Mouse (Mus musculus) myocyte (in vitro differentiated cells): ENCODE results near the gene Saa4.

Experiments used
- E2F4 ChIP-seq: IDR thresholded peaks from one replicate; pipeline ENCODE4 v1.6.1; 2011; ENCODE audit warnings: mild to moderate bottlenecking, control low read depth, moderate library complexity; ENCODE audit not compliant: insufficient read depth
- MAX ChIP-seq: IDR thresholded peaks from one replicate; pipeline ENCODE4 v1.6.1; 2011; ENCODE audit warnings: low read depth, mild to moderate bottlenecking, control low read depth
- MYOD1 ChIP-seq, 3 experiments: IDR thresholded peaks; one replicate each; pipeline ENCODE4 v1.6.1; 2011; ENCODE audit warnings: control low read depth in 2 of 3, low read depth in 2 of 3, mild to moderate bottlenecking in 2 of 3, moderate library complexity in 1 of 3; ENCODE audit not compliant: insufficient read length in 2 of 3, control insufficient read depth in 1 of 3
- POLR2A ChIP-seq: IDR thresholded peaks from one replicate; pipeline ENCODE4 v1.6.1; 2011; ENCODE audit warnings: low read depth, mild to moderate bottlenecking, control low read depth, moderate library complexity; ENCODE audit not compliant: insufficient read length
- POLR2AphosphoS2 ChIP-seq: IDR thresholded peaks from one replicate; pipeline ENCODE4 v1.6.1; 2011; ENCODE audit warnings: low read depth, control low read depth; ENCODE audit not compliant: insufficient read length
- TCF12 ChIP-seq: IDR thresholded peaks from one replicate; pipeline ENCODE4 v1.6.1; 2011; ENCODE audit warnings: mild to moderate bottlenecking, control low read depth; ENCODE audit not compliant: poor library complexity, insufficient read depth, severe bottlenecking
- USF1 ChIP-seq: IDR thresholded peaks from one replicate; pipeline ENCODE4 v1.6.1; 2011; ENCODE audit warnings: low read depth, mild to moderate bottlenecking, control low read depth, moderate library complexity

GRCm38 (mm10) chr7:46745816-46746215, 13.4 kb upstream of the Saa4 start:
- TF ChIP-seq E2F4 (no peak), POLR2A (no peak), USF1 (no peak), MYOD1 (IDR thresholded peaks at IDR 0.05; ENCODE audit: control insufficient read depth in 1 of 3, insufficient read length in 2 of 3, low read depth in 2 of 3) (no peak), TCF12 (no peak), POLR2AphosphoS2 (no peak), MAX (no peak)
